Mouse (Mus musculus): Measurements from ENCODE around the gene Emc8. TPM values are rescaled to one million over a fixed set of nuclear protein-coding genes. Genes with fewer than 3 reads are reported as not detected.
"Not testable (repeated sequence)": the region's sequence is repeated elsewhere in the genome, so short reads cannot be mapped to it uniquely, and the experiment has no call there.

Gene Emc8
- total RNA-seq, 2 experiments from 2014 or later, result 28.0 to 28.1 TPM

- DNase-seq, result no peak
Measured at GRCm38 (mm10) chr8:120685591-120685990, 17.2 kb upstream of the Emc8 start.

DNA sequence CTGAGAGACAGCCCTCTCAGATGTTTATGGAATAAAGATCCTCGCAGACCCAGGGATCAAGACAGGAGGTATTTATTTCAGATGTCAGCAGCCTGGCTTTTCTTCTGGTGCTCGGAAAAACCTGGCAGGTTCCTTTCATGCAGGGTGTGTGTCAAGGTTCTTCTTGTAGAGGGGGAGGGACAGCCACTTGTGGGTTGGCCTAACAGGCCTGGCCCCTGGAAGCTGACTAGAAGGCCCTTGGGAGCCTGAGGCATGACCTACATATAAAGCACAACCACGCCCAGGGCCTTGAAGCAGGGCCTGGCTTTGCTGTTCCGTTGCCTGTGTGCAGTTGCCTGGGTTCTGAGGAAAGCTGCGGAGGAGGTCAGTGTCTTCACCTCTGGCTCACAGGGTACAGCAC lies 16.7 kb upstream of the Emc8 start:
- DNase-seq, result peak; percentile 60

- DNase-seq, result no peak
Measured at GRCm38 (mm10) chr8:120684082-120684481, 15.7 kb upstream of the Emc8 start.

GRCm38 (mm10) chr8:120683602-120684001 lies 15.2 kb upstream of the Emc8 start:
- DNase-seq, result peak; percentile 60

GRCm38 (mm10) chr8:120681113-120681512 lies 12.7 kb upstream of the Emc8 start:
- peak; percentile 42 for DNase-seq

DNA sequence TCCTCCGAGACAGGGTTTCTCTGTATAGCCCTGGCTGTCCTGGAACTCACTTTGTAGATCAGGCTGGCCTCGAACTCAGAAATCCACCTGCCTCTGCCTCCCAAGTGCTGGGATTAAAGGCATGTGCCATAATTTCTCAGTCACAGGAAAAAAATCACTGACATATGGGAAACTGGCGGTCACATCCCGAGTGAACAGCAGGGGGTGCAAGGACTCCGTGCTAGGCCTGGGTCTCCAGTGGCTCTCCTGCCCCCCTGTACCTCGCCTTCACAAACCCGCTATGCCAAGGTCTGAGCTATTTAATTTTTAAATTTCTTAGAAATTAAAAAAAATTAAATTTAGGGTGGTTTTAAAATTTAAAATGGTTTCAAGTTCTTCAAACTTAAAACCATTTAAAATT lies 12.0 kb upstream of the Emc8 start:
- not testable (repeated sequence) for DNase-seq

DNA sequence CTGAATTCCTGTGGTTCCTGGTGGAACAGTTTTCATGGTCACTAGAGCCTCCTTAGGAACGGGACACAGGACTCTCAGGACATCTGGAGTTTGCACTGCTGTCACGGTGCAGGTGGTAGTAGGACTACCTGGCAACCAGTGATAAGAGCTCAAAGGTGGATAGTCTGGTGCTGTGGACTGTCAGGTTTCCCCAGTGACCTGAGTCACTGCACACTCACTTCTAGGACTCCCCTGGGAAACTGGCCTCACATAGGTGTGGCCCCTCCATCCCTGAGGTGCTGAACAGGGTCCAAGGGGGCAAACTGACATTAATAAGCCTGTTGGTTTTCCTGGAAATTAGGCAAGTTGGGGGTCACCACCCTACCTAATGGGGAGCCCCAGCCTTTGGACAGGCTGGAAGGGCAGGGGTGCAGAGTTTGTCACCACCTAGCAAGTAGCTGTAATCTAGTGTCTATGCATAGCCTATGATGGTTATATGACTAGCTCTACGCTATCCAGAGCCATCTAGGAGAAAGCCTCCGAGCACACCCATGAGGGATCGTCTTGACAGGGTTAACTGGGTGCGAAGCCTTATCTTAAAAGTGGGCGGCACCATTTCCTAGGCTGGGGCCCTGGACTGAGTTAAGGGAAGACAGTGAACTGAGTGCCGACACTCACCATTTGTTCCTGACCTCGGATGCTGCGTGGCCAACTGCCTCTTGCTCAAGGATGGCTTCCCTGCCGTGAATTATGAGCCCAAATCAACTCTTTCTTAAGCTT lies 11.4 kb upstream of the Emc8 start:
- DNase-seq, result no peak

DNA sequence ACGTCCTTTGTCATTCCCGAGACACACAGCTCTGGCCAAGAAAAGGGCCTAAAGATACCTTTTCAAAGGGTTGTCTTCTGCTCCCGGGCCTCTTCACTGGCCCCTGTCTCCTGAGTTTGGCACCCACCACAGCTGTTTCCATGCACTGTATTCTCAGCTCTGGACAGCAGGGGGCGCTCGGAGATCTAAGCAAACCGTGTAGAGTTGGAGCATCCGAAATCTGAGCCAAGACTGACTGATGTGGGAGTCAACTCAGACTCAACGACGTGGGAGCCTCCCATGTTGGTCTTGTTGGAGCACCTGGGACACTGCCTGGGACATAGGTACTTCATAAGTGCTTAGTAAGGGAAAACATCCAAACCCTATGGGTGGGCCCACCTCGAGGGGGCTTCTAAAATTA lies 10.1 kb upstream of the Emc8 start:
- DNase-seq, result peak; percentile 70

DNA sequence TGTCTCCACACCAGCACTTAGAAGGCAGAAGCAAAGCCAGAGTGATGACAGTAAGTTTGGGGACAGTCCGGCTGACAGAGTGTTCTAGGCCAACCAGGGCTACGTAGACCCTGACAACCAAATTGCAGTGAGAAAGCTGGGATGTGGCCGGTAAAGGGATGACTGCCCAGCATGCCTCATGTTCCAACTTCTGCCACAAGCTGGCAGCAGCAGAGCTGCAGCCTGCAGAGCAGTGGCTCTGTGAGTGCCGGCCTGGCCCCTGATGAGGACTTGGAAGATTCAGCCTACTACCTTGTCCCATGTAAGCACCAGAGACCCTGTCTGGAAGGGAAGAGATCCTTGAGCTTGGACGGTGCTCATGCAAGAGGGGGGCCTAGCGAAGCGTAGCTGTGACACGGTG lies 7.3 kb upstream of the Emc8 start:
- no peak for DNase-seq

DNA sequence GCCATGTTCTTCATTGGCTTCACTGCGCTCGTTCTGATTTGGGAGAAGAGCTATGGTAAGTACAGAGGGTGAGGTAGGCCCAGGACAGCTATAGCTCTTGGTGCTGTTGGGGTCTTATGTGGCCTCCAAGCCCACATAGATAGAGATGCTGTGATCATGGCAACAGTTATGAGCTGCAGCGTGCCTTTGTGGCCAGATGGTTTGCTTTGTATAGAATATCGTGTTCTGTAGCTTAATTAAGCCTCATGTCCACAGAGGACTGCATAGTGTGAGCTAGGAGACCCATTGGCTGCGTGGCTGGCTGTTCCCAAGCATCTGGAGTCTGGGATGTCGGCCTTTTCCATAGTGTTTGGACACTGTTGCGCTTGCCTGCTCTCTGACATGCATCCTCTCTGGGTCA lies 4.9 kb upstream of the Emc8 start:
- DNase-seq, result no peak

GRCm38 (mm10) chr8:120672626-120673229 lies 4.4 kb upstream of the Emc8 start:
- DNase-seq, result no peak

DNA sequence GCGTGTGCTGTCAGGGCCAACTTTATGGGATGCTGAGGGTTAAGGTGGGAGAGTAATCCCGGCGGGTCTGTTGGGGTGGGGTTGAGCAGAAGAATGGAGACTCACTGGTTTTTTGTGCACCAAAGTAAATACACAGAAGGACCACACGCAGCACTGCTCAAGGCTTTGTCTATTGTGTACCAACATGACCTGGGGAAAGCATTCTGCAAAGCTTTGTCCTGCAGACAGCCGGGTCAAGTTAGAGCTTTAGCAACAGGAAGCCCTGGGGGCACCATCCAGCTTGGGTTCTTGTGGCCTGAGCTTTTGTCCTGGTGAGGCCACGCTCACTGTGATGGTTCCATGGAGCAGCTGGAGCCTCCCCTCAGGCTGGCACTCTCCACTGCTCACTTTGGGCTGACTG lies 3.4 kb upstream of the Emc8 start:
- no peak for DNase-seq

DNA sequence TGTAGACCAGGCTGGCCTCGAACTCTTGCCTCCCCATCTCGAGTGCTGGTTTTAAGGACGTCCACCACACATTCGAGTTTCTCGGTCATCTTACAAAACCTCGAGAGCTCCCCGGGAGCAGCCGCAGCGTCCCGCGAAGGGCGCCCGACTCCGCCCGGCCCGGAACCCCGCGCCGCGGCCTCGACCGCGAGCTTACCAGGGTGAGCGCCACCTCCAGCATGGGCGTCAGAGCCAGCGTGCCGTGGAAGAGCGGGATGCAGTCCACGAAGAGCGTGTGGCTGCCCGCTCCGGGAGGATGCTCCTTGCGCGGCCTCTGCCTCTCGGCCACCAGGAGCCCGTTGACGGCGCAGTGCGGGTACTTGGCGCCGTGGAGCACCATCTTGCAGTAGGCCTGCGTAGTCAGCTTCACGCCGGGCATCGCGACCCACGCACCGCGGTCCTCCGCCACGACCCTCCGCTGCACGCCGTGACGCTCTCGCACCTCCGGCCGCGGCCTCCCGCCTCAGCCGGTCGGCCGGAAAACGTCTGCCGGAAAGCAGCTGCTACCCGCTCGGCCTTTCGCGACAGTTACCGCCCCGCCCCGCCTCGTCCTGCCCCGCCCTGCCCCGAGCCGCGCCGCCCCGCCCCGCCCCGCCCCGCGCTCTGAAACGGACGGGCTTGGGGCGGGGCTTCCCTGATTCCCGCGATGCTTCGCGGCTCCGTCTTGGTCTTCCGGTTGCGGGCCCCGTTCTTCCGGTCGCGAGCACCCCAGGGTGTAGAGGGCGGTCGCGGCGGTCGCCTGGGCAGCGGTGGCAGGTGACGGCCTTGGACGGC lies 606 bp downstream of the Emc8 start, which contains the start of the genes Gm27021 and Cox4i1:
Gene Gm27021, minus strand, starts transcription at position 519 of the 813 bp plus-strand sequence.
Gene Cox4i1, plus strand, starts transcription at position 662 of the 813 bp plus-strand sequence.
- DNase-seq, result peak; percentile 94

DNA sequence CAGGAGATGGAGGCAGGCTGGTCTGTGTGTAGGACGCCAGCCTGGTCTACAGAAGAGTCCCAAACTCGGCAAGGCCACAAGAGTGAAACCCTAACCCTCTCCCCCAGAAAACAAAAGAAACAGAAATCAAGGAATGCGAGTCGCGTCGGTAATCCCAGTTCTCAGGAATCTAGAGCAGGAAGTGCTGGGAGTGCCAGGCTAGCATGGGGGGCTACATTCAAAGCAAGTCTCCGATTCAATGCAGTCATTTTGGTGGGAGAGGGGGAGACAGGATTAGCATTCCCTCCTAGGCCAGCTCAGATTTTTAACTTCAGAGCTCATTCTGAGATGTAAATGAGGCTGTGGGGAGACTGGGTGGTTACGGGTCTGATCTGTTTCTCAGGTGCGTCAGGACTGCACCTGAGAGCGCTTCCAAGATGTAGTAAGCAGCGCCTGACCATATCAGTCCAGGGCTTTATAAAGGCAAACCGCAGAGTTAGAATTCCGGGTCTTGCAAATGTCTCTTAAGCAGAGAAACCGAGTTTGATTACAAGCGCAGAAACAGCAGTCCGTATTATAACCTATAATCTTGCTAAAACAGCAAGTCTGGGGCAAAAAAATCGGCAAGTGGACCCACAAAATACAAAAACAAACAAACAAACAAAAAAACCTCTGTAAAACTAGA lies 1.4 kb downstream of the Emc8 start:
- no peak for DNase-seq

GRCm38 (mm10) chr8:120665726-120666455 lies 2.5 kb downstream of the Emc8 start:
- no peak for DNase-seq

DNA sequence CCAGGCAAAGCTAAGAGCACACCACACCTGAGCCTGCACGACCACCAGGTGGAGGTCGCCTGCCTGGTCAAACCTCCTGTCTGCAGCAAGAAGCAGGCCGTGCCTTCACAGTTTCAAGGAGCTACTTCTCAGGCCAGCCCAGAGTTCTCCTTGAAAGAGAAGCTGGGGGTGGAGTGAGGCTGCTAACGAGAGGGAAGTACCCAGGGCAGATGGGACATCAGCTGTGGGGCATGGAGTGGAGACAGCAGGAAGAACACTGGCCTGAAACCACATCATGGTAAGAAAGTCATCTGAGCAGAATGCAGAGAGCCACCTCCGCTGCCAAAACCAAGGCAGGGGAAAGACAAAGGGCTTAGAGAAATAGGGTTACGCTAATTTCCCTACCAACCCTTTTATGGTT lies 3.8 kb downstream of the Emc8 start:
- DNase-seq, result no peak

- no peak for DNase-seq
Measured at GRCm38 (mm10) chr8:120657415-120657814, 11.0 kb downstream of the Emc8 start.

- DNase-seq, result no peak
Measured at GRCm38 (mm10) chr8:120656322-120657052, 11.9 kb downstream of the Emc8 start.

- DNase-seq, result no peak
Measured at GRCm38 (mm10) chr8:120647532-120647931, 20.8 kb downstream of the Emc8 start, which contains the start of gene 1190005I06Rik. 1190005I06Rik (minus strand) TSS chr8:120647632.

- peak; percentile 38 for DNase-seq
Measured at GRCm38 (mm10) chr8:120644663-120645062, 23.7 kb downstream of the Emc8 start.

All from gastrocnemius, postnatal 25 days (tissue).